Mouse (Mus musculus) skeletal muscle tissue, adult 2 months (tissue): ENCODE results near the gene Grasp.
A peak's percentile ranks its signal among the peaks of the same experiment; 100 is the strongest.

Experiments used
- DNase-seq: peaks from one replicate; pipeline ENCODE4 v3.0.0-alpha.2; 2012; ENCODE audit warnings: low read depth, low spot score

Gene Grasp

DNA sequence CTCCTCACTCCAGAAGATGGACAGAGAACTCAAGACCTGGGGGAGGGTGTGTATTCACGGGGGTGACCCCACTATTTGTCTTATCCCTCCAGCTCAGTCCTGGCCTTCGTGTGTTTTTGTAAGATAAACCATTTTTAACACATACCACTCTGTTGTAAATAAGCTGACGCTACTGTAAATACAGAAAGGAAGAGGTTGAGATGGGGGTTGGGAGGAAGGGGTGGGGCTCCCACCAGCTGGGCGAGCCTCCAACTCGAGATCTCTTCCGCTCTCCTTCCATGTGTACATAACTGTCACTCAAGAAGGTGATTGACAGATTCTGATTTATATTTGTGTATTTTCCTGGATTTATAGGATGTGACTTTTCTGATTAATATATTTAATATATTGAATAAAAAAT, 50.4 kb downstream of the Grasp start:
- no peak for DNase-seq

DNA sequence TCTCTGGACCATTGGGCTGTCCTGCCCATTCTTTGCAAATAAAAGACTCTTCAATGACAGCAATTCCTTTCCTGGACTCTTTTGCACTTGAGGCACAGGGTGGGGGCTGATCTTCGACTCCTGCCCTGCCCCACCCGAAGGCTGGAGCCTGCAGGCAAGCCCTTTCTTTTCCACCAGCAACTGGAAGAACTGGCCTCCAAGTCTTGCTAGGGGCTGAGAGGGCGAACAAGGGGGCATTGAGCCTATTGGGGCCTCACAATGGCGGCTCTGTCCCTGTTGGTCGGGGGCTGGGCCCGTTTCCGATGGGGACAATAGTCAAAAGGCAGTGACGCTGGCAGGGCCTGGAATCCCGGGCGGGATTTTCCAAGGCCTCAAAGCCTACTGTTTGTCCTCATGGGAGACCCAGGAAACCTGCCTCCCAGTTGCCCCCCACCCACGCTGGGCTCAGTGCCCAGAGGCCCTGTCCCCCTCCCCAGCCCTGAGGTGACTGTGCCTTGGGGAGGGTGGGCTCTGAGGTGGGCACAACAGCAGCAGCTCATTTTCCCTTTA, 53.4 kb downstream of the Grasp start:
- DNase-seq: no peak

DNA sequence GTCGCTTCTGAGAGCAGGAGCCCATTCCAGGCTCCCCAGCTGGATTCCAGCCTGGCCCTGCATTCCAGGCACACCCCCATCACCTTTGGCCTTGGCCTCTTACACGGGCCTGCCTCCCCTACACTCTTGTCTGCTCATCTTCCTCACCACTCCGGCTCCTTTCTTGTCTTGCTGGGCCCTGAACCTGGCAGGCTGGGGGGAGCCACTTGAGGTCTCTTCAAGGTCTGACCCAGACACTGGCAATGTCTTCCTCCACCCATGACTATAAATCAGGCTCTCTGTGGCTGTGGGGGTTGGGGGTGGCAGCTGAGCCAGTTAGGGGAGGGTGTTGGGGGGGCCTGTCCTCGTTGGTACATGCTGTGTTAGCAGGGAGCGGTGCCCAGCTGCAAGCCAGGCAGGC, 54.6 kb downstream of the Grasp start:
- peak; percentile 88 for DNase-seq

- DNase-seq: no peak
Observed at GRCm38 (mm10) chr15:101279430-101279999, 55.5 kb downstream of the Grasp start.
